Mouse (Mus musculus) frontal cortex, adult (tissue): ENCODE measurements around the gene Ccdc162.
A peak's percentile ranks its signal among the peaks of the same experiment; 100 is the strongest.

Experiments
- ATAC-seq: cut with Nextera tagmentation; 2 replicates; pipeline ENCODE4 v1.9.2; 2017; ENCODE audit warnings: mild to moderate bottlenecking, moderate library complexity, mixed read lengths; ENCODE audit not compliant: low TSS enrichment

Gene Ccdc162

DNA sequence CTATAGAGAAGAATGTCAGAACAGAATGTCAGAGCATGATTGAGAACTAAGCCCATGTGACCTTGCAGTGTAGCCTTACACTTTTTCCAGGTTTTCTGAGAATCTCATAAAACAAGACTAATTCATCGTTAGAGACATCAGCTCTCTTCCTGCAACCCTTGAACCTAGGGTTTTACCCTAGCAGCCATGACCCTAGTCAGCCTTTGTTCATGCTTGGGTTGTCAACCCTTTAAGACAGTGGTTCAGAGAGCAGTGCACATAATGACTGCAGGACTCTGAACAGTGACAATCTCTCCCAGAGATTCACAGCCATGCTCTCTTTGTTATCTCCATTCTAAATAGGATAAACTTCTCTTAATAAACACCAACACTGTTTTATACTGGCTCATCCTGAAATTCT lies 137.9 kb downstream of the Ccdc162 start:
- no peak for ATAC-seq

DNA sequence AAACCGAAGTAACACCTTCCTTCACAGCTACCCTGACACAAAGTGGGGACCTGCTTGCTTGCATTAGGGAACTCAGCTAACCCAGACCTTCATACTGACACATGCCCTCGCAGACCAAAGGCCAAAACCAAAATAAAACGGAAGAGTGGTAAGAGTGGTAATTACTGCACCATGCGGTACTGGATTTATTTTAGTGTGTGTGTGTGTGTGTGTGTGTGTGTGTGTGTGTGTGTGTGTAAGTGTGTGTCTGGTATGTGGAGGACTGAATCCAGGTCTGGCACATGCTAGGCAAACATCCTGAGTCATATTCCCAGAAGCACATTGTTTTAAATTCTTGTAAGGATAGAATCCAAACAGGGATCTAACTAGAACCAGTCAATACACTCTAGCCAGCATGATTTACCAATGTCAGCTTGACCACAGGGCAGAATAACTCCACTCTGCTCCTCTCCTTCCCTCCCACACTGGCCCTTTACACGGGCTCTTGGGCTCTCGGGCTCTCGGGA lies 140.1 kb downstream of the Ccdc162 start:
- ATAC-seq: no peak

DNA sequence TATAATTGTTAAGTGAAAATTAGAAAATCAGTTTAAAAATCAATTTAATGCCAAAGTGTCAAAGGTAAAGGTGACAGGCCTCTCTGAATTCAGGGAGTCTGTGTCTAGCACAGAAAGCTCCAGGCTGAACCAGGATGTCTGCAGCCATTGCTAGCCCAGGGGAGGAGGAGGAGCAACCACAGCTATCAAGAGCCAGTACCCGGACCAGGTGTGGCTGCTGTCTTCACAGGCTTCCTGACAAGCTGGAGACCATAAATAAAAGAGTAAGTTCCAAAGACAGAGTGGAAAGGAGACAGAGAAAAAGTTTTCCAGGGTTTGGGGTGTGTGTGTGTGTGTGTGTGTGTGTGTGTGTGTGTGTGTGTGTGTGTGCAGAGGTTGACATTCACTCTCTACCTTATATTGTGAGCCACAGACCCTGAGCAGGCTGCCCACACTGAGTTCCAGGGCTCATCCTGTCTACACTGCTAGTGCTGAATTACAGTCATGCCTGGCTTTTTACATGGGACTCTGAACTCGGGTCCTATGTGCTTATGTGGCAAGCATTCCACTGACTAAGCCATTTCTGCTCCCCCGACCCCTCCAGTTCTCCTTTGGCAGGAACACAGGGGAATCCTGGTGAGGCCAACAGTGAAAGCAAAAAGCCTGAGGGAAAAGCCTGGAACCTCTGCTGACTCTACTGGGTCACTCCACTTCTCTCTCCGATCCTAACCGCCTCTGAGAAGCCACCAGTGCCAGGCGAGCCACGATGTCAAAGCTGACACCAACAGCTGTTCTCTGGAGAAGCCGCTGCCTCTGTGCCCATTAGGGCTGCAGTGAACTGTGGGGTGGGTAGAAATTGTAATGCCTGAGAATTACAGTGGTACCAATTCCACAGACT lies 140.7 kb downstream of the Ccdc162 start:
- ATAC-seq: no peak

DNA sequence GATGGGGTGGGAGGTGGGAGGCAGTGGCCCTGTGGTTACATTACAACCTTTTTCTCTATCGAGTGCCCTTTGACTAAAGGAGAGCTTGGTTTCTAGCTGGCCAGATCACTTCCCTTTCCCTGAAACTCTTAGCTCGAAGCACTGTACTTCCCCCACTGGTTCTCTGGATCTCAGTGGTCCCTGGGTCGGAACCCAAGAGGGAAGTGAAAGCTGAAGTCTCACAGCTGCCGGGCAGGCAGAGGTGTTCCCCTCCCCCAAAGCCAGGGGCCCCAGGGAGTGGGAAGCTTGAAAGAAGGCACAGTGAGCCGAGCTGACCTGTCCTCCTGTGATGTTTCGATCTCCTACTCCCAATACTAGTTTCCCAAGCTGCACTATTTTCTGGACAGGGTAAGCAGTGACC lies 143.2 kb downstream of the Ccdc162 start:
- 0 out of 2 replicates have a peak, but pooled peaks have one; percentile 21 for ATAC-seq

DNA sequence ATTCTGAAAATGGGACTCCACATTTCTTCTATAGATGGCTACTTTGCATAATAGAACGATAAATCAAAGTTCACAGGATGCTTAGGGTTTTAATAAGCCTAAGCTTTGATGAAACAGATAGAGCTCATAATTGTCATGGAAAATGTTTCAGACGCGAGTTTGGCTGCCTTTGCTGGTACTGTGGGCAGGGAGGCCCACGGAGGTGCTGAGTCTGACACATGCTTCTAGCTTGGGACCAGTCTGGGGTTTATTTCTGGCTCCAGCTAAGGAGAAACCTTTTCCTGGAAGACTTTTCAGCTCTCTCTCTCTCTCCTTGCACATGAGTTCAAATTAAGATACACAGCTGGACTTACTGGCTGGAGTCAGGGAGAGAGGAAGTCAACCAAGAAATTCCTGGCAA lies 144.2 kb downstream of the Ccdc162 start:
- peak; percentile 88 for ATAC-seq

DNA sequence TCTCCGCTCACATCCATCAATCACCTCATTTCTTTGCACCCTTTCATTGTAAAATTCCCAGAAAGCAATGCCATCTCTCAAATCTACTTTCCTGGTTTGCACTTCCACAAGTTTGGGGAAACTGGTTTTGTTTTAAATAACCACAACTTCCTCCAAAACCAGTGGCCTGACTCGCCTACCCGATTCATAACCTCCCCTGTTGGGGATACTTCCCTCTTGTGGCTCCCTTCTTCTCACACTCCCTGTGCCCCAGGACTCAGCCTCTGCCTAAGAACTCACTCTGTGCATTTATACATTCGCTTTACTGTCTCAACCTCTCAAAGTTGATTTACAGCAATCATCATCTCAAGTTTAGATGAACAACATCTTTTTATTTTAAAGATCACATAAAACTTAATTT lies 145.4 kb downstream of the Ccdc162 start:
- ATAC-seq: no peak

DNA sequence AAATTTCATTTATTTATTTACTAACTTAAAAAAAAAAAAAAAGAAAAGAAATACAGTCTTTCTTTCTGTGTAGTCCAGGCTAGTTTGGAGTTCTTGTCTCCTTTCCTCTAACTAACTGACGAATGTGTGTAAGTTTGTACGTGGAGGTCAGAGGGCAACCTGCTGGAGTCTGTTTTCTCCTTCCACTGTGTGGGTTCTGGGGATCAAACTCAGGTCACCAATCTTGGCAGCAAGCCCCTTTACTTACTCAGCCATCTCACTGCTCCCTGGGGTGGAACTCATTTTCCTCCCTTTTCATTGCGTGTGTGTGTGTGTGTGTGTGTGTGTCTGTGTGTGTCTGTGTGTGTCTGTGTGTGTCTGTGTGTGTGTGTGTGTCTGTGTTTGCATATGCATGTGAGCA lies 148.1 kb downstream of the Ccdc162 start:
- ATAC-seq: no peak

DNA sequence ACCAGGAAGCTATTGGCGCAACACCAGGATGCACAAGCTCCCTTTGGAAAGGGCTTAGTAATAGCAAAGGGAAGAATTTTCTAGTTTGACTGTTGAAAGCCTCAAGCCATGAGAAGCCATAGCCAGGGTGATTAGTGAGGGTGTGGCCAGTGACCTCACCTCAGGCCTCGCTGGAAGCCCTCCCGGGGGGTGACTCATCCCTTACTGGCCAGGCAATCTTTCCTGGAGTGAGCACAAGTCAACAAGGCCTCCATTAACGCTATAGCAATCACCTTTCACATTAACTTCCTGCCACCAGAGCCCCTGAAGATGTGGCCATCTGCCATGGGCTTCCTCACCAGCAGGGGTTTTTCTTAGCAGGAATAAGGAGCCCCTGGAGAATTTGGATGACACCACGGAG lies 151.3 kb downstream of the Ccdc162 start:
- ATAC-seq: no peak

DNA sequence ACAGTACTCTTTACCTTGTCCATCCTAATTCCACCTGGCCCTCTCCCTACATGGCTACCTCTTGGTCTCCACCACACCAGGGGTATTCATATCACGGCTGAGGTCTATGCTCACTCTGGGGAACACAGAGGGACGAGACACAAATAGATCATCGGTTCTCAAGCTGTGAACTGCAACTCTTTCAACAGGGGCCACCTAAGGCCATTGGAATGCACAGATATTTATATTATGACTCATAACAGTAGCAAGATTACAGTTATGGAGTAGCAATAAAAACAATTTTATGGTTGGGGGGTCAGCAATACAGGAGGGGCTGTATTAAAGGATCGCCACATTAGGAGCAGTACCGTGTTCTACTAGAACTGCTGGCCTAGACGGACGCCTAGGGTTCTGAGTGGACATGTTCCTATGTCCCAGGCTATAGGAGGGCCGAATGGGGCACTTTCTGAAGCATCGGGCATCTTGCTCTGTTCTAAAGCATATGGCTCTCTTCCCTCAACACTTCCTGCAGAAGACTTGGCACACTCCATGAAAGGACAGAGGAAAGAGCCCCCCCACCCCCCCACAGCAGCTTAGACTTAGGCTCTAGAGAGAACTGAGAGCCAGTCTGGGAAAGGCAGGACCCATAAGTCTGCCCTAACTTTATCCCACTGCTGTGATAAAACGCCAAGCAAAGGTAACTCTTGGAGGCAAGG lies 154.6 kb downstream of the Ccdc162 start:
- no peak for ATAC-seq

DNA sequence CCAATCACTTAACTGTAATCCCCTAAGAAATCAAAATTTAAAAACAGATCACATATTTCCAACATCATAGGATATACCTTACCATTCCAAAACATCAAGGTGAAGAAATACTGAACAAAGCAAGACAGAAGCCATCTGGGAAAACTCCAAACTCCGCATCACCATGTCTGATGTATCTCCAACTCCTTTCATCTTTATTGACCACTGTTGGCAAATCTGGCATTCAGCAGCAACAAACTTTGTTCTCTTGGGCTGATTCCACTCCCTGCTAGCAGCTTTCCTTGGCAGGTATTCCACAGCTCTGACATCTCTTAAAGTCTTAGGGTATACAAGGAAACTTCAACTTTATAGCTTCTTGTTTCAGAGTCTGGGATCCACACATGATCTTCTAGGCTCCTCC lies 158.0 kb downstream of the Ccdc162 start:
- ATAC-seq: no peak

DNA sequence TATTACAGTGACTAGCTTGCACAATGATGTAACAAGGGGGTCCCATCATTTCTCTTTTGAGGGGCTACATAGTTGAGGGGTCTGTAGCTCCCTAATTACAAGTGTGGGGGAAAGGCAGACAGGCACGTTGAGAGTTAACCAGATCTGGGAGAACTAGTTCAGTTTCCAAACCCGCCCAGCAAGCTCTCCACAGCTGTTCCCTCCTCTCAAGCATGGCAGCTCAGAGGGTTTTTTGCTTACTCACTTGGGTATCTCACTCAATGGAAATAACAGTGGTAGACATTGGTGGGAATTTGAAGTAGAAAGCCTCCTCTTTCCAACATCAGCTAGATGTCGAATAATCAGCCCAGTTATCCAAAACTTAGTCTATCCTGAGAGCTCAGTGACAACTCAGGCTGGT lies 161.4 kb downstream of the Ccdc162 start:
- no peak for ATAC-seq

DNA sequence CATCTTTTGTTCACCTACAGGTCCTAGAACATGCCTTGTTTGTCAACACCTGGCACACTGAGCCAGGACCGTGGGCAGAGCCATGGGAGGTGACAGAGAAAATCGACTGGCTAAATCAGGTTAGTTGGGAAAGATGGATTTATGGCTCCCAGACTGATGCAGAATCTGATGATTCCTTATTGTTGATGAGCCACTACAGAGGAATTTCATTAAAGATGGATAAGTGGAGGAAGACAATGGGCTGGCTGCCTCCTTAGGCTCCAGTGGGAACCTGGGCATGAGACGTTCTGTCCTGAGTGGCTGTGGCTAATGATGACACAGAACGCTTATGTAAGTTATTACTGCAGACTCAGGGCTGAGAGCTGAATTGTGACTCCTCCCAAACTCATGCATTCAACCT lies 162.7 kb downstream of the Ccdc162 start:
- peak; percentile 14; the same call in 1 of the 2 replicates for ATAC-seq

DNA sequence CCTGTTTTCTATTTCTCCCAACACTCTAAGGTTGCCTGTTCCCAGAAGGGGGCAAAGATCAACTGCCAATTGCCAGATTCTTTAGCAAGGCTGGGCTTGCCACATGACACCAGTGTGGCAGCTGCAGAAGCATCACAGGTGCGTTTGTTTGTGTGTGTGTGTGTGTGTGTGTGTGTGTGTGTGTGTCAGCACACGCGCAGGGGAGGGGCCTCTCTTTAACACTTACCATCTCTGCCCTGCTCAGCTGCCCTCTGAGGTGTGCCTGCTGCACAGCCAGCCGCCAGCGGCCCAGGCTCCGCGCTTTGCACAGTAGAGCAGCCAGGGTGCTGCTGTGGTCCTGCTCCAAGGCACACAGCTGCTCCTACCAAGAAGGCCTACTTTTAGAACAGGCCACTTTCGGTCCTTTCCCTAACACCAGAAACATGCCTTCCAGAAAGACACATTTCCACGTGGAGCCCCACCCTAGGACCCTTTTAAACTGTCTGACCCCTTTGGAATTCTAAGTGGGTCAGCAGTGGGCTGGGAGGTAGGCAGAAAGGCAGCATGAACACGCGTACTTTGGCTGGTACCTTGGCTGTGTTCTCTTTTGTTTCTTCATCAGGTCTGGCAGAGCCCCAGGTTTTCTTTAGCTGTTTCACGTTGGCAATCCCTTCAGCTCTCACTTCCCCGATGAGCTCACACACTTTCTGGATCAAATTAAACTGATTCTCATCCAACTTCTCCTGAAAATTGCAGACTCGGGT lies 163.4 kb downstream of the Ccdc162 start:
- ATAC-seq: peak; percentile 93

DNA sequence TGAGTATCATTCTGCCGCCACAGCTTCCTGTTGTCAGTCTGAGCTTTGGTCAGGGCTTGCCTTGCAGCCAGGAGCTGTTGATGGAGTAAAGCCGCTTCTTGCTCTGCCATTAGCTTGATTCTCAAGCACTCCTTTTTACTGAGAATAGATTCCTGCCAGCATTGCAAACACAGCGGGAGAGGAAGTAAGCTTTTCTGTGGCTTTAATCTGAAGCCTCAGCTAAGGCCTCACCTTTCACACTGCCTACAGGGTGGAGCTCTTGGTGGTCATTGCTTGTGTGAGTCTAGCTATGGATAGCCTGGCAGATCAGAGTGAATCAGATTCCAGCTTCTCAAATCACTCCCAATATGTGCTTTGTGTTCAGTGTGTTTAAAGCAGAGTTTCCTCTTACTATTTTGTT lies 164.1 kb downstream of the Ccdc162 start:
- ATAC-seq: no peak

DNA sequence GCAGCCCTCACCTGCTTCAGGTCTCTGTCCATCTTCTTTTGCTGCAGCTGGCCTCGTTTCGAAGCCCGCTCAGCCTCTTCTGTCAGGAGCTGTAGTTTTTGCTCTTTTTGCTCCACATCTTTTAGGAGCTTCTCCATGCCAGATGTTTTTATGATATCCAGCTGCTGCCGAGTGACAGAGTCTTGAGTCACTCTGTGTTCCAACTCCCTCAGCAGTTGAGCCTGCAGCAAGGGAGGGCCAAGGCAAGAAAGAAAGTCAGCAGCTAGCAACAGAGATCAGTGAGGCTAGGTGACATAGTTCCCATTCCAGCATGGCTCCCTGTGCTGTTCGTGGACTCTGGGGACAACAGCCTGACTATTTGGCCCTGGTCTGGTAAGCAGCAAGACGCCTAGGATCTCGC lies 165.7 kb downstream of the Ccdc162 start:
- no peak for ATAC-seq

DNA sequence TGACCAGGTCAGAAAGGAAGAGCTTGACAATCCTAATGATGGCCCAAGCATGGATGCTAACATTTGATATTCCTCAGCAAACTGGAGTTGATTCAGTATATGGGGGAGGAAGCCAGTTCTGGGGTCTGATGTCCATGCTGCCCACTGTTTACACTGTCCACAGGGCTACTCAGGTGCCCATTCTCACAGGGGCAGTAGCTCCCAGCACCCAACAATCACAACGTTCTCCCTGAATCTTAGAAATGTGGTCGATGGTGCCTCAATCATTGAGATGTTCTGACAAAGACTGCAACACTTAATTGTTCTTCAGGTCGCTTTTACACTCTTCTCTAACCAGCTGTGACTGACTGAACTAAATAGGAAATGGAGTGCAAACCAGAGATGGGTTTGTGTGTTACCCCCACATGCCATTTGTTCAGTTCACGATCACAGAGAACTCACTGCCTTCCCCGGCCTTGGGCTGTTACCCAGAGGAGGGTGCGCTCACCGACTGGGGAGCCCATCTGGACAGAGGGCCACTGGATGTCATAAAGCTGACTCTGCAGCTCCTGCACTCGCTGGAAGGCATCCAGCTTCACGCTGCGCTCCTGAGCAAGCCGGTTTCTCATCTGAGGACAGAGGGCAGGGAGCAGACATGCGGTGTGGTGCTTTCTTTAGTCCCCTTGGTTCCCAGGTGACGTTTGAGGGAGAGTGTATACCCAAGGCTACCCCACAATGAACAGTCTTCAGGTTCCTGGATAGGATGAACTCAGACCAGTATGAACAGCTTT lies 169.9 kb downstream of the Ccdc162 start:
- ATAC-seq: no peak

DNA sequence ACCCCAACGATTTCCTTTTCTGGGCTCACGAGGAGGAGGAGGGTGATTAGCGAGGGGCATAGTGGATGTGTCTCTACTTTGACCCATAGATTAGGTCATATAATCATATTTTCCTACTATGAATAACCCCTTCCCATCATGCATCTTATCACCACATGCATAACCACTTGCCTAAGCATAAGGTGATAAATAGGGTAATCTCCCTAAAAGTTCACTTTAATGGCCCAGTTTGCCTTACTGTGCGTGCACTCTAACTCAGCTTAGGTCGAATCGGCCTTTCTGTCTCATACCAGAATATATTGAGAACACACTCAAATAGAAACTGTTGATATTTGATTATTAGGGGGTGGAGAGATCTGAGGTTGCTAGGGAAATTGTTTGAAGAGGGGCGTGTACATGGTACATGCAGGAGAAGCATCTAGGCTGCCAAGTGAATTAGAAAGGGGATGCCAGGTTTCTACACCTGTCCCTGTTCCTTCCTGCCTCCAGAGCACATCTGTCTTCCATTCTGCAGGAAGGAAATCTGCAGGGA lies 171.1 kb downstream of the Ccdc162 start:
- no peak for ATAC-seq

DNA sequence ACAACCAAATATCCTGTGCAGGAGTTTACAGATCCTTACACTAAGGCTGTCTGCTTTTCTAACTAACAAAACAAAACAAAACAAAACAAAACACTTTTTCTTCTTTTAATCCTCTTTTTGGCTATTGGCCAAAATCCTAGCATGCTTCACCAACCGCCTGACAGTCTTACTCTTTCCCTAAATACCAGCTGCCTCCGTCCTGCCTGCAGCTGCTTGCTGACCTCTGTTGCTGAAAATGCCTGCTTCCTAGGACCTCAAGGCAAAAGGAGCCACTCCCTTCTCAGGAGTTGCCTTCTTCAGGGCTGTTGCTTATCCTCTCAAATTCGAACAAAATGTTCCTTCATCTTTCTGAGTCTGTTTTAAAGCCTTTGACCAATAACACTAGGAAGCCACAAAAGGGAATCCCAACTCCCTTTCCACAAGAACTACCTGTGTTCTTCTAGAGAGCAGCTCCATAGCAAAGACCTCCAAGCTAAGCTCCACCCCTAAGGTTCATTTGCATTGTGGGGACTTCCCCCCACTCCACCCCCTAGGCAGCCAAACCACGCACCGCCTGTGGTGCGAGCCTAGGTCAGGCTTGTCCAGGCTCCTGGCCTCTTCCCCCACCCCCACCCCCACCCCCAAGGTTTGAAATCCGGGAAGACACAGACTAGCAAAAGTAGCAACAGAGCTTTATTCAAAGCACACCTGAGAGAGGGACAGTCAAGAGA lies 171.8 kb downstream of the Ccdc162 start:
- ATAC-seq: no peak

DNA sequence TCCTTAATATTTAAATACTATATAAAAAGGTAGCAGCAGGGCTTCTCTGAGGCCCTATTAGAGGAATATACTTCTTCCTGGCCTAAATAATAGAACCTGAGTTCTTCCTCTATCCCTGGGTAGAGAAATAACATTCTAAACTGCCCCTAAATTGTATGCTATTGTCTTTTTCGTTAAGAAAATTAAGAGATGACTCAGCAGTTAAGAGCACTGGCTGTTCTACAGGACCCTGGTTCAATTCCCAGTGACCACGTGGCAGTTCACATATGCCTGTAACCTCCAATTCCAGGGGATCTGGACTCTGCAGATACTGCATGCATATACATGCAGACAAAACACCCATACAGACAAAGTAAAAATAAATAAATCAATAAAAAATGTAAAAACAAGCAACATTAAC lies 172.6 kb downstream of the Ccdc162 start:
- no peak for ATAC-seq

DNA sequence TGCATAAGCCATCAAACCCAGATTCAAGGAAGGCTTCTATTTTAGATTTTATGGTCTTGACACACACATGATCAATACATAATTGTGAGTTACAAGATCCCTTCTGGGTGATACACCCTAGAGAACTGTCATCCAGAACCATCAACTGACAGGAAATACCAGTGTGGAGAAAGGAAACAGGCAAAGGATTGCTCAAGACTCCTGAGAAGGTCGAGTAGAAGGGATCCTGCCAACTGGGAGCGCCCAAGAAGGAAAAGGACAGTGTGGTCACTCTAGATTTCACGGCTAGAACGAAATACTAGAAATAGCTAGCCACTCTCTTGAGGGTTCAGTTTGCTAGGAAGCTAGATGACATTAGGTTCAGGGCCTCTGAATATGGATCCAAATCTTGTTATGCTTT lies 173.0 kb downstream of the Ccdc162 start:
- ATAC-seq: no peak

DNA sequence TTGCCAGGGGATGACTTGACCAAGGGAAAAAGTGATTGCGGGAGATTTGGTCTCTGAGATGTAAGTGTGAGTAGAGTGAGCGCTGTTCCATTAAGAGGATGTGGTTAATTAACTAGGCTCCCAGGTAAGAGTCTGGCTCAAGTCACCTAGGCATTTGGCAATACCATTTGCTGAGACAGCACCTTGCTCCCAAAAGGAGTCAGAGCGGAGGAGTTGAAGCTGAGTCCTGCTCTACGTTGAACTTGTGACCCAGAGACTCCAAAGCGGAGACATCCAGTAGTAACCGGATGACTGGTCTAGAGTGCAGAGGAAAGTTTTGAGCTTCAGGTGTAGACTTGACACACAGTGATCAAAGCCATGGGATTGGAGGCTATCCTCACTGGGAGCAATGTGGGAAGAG lies 174.4 kb downstream of the Ccdc162 start:
- no peak for ATAC-seq
